Comparison of ENCODE assay signal across 11 mouse cellular contexts in genomic region chrX:144687742-144688141, GRCm38 (mm10). TPM values are rescaled to one million over a fixed set of nuclear protein-coding genes. Genes with fewer than 3 reads are reported as not detected.
DNase-seq lines count a peak whose midpoint lies in the region; ATAC-seq and TF ChIP-seq lines count a peak whose summit lies in the region.
"Had no signal": no experiment of that assay in that cellular context is flagged by ENCODE, and none has a peak within 500 bp of the region (broad histone marks: within the 10 kb centered on the region; RNA-seq: fewer than 3 reads in every experiment).

No protein-coding gene starts in this region.

- H3K27me3 ChIP-seq in intestine, embryonic 14.5 days (replicated peaks; ENCODE audit: control insufficient read depth, insufficient read depth, low read length), result peaks cover 25% of the 10 kb centered on the region
- 0 out of 2 replicates have a peak, but pooled peaks cover 4% of the 10 kb centered on the region for H3K27me3 ChIP-seq in intestine, postnatal 0 days (replicated peaks; ENCODE audit: control insufficient read depth, insufficient read depth, low read length)
- peaks cover 37% of the 10 kb centered on the region for H3K27me3 ChIP-seq in embryonic facial prominence, embryonic 12.5 days
- H3K27me3 ChIP-seq in forebrain, postnatal 0 days (ENCODE audit: insufficient read depth, low read length), result 0 out of 2 replicates have a peak, but pooled peaks cover 2% of the 10 kb centered on the region
- peaks cover 77% of the 10 kb centered on the region for H3K27me3 ChIP-seq in midbrain, embryonic 10.5 days (ENCODE audit: low read depth, poor library complexity, severe bottlenecking)

- H3K4me1 ChIP-seq in intestine, embryonic 14.5 days (replicated peaks; ENCODE audit: control insufficient read depth, insufficient read depth, low read length), result no peaks in the 10 kb centered on the region
- H3K4me1 ChIP-seq in intestine, postnatal 0 days (replicated peaks; ENCODE audit: control insufficient read depth, insufficient read depth, low read length), result no peaks in the 10 kb centered on the region
- H3K4me1 ChIP-seq in embryonic facial prominence, embryonic 12.5 days, result no peaks in the 10 kb centered on the region
- H3K4me1 ChIP-seq in forebrain, postnatal 0 days (ENCODE audit: insufficient read depth), result no peaks in the 10 kb centered on the region
- 0 out of 2 replicates have a peak, but pooled peaks cover 15% of the 10 kb centered on the region for H3K4me1 ChIP-seq in midbrain, embryonic 10.5 days

- DNase-seq in intestine, embryonic 14.5 days (ENCODE audit: low spot score), result no peak
- DNase-seq in forebrain, postnatal 0 days, result no peak
- DNase-seq in midbrain, embryonic 10.5 days (ENCODE audit: low spot score), result no peak
- DNase-seq in T-cell, adult 2 months (ENCODE audit: low spot score), result no peak
- no peak for DNase-seq in right cerebral cortex, postnatal 4 days
- DNase-seq in spleen, adult 18-20 months, result no peak
- DNase-seq: thymus, postnatal 14 days had no signal

- no peak overlapping the region for H3K9ac ChIP-seq in intestine, embryonic 14.5 days (ENCODE audit: low read length)
- H3K9ac ChIP-seq in intestine, postnatal 0 days (ENCODE audit: low read depth, low read length), result no peak overlapping the region
- 0 out of 2 replicates have a peak overlapping the region, but pooled peaks have one; percentile 7 for H3K9ac ChIP-seq in embryonic facial prominence, embryonic 12.5 days
- peak overlapping the region; percentile 46; the same call in 1 of the 2 replicates for H3K9ac ChIP-seq in forebrain, postnatal 0 days

- H3K36me3 ChIP-seq in intestine, embryonic 14.5 days (ENCODE audit: control insufficient read depth, insufficient read depth, low read length), result no peaks in the 10 kb centered on the region
- H3K36me3 ChIP-seq in intestine, postnatal 0 days (ENCODE audit: control insufficient read depth, insufficient read depth), result no peaks in the 10 kb centered on the region
- H3K36me3 ChIP-seq in embryonic facial prominence, embryonic 12.5 days, result no peaks in the 10 kb centered on the region
- no peaks in the 10 kb centered on the region for H3K36me3 ChIP-seq in forebrain, postnatal 0 days (ENCODE audit: insufficient read depth)
- H3K36me3 ChIP-seq in midbrain, embryonic 10.5 days, result no peaks in the 10 kb centered on the region

- 15% methylated on average over 20 of the region's 20 CpGs for WGBS in intestine, embryonic 14.5 days
- 23% methylated on average over 20 of the region's 20 CpGs for WGBS in intestine, postnatal 0 days
- 17% methylated on average over 20 of the region's 20 CpGs for WGBS in embryonic facial prominence, embryonic 12.5 days
- WGBS in forebrain, postnatal 0 days, result 32% methylated on average over 20 of the region's 20 CpGs
- WGBS in midbrain, embryonic 10.5 days, result 34% methylated on average over 20 of the region's 20 CpGs

- TF ChIP-seq CTCF in intestine, postnatal 0 days (IDR thresholded peaks at IDR 0.05; ENCODE audit: low read depth), result no peak
- TF ChIP-seq CTCF in forebrain, postnatal 0 days (IDR thresholded peaks at IDR 0.05; ENCODE audit: low read depth), result no peak

- H3K9me3 ChIP-seq in intestine, embryonic 14.5 days (ENCODE audit: control insufficient read depth, low read length), result no peaks in the 10 kb centered on the region
- no peaks in the 10 kb centered on the region for H3K9me3 ChIP-seq in intestine, postnatal 0 days (ENCODE audit: control insufficient read depth)
- no peaks in the 10 kb centered on the region for H3K9me3 ChIP-seq in embryonic facial prominence, embryonic 12.5 days
- no peaks in the 10 kb centered on the region for H3K9me3 ChIP-seq in forebrain, postnatal 0 days (ENCODE audit: low read length)
- no peaks in the 10 kb centered on the region for H3K9me3 ChIP-seq in midbrain, embryonic 10.5 days (replicated peaks)

- H3K4me2 ChIP-seq in intestine, embryonic 14.5 days (ENCODE audit: low read length), result peak overlapping the region; percentile 55
- H3K4me2 ChIP-seq in intestine, postnatal 0 days (replicated peaks; ENCODE audit: low read depth), result no peak overlapping the region
- H3K4me2 ChIP-seq in embryonic facial prominence, embryonic 12.5 days (replicated peaks), result peak overlapping the region; percentile 66
- peak overlapping the region; percentile 58 for H3K4me2 ChIP-seq in forebrain, postnatal 0 days (ENCODE audit: low read depth)

- peak overlapping the region; percentile 38 for H3K4me3 ChIP-seq in intestine, embryonic 14.5 days (ENCODE audit: low read depth, low read length)
- H3K4me3 ChIP-seq in intestine, postnatal 0 days (ENCODE audit: low read depth, low read length), result no peak overlapping the region
- peak overlapping the region; percentile 42 for H3K4me3 ChIP-seq in embryonic facial prominence, embryonic 12.5 days
- peak overlapping the region; percentile 44 for H3K4me3 ChIP-seq in forebrain, postnatal 0 days (ENCODE audit: low read depth, low read length)
- H3K4me3 ChIP-seq in midbrain, embryonic 10.5 days, result peak overlapping the region; percentile 59

- no peak overlapping the region for H3K27ac ChIP-seq in intestine, embryonic 14.5 days (ENCODE audit: low read depth)
- H3K27ac ChIP-seq in intestine, postnatal 0 days (ENCODE audit: low read depth, low read length), result no peak overlapping the region
- H3K27ac ChIP-seq in embryonic facial prominence, embryonic 12.5 days, result no peak overlapping the region
- no peak overlapping the region for H3K27ac ChIP-seq in forebrain, postnatal 0 days (ENCODE audit: low read depth, low read length)
- H3K27ac ChIP-seq in midbrain, embryonic 10.5 days (replicated peaks), result no peak overlapping the region
- H3K27ac ChIP-seq: macrophage had no signal

- ATAC-seq in intestine, embryonic 14.5 days (replicated peaks; ENCODE audit: low FRiP score, low TSS enrichment, low read depth), result no peak
- no peak for ATAC-seq in intestine, postnatal 0 days
- ATAC-seq in embryonic facial prominence, embryonic 12.5 days (ENCODE audit: insufficient number of reproducible peaks, insufficient read depth, low FRiP score, low TSS enrichment), result no peak
- ATAC-seq in forebrain, postnatal 0 days, result no peak

RNA-seq across cellular contexts. Expression of gene Trpc5, which starts 0.2 kb away (rescaled TPM):
- 0.51 and 0.69 TPM in 2 replicates for polyA plus RNA-seq in intestine, embryonic 14.5 days (2014; fragmentation: Nextera tagmentation; extraction: Ambion mirVana)
- polyA plus RNA-seq in intestine, postnatal 0 days (2015; fragmentation: Nextera tagmentation; extraction: Ambion mirVana), result not detected in 2 replicates
- 0.43 and 0.52 TPM in 2 replicates for polyA plus RNA-seq in embryonic facial prominence, embryonic 12.5 days (2016; fragmentation: Nextera tagmentation; extraction: Ambion mirVana)
- total RNA-seq in forebrain, postnatal 0 days (2014; rRNA removed), result 15.3 and 17.5 TPM in 2 replicates
- polyA plus RNA-seq in forebrain, postnatal 0 days (2015; fragmentation: Nextera tagmentation; extraction: Ambion mirVana), result 2.8 and 3.8 TPM in 2 replicates
- polyA plus RNA-seq in midbrain, embryonic 10.5 days (2016; fragmentation: Nextera tagmentation; extraction: Ambion mirVana), result 0.12 and 0.35 TPM in 2 replicates
- total RNA-seq: gastrocnemius, adult 18-20 months had no signal
- polyA plus RNA-seq: macrophage had no signal

RNA-seq across cellular contexts. Expression of gene Rtl4, which starts 1.0 kb away (rescaled TPM):
- polyA plus RNA-seq in intestine, embryonic 14.5 days (2014; fragmentation: Nextera tagmentation; extraction: Ambion mirVana), result 1.1 and 1.3 TPM in 2 replicates
- 0.07 and 0.13 TPM in 2 replicates for polyA plus RNA-seq in intestine, postnatal 0 days (2015; fragmentation: Nextera tagmentation; extraction: Ambion mirVana)
- polyA plus RNA-seq in embryonic facial prominence, embryonic 12.5 days (2016; fragmentation: Nextera tagmentation; extraction: Ambion mirVana), result 0.59 and 1.3 TPM in 2 replicates
- 0.85 and 2.2 TPM in 2 replicates for total RNA-seq in forebrain, postnatal 0 days (2014; rRNA removed)
- polyA plus RNA-seq in forebrain, postnatal 0 days (2015; fragmentation: Nextera tagmentation; extraction: Ambion mirVana), result 1.1 and 1.4 TPM in 2 replicates
- polyA plus RNA-seq in midbrain, embryonic 10.5 days (2016; fragmentation: Nextera tagmentation; extraction: Ambion mirVana), result 0.10 and 0.47 TPM in 2 replicates
- polyA plus RNA-seq: macrophage had no signal

Comparison
In these comparisons a context has a peak if more than half of its experiments do, and no peak if none do; other contexts are left out.
1. H3K9ac ChIP-seq: peak in embryonic facial prominence, embryonic 12.5 days (single experiment) and forebrain, postnatal 0 days (single experiment); none in intestine, embryonic 14.5 days (single experiment) and intestine, postnatal 0 days (single experiment).